Mouse (Mus musculus): ENCODE data around the gene Dao.

- TF ChIP-seq CTCF (IDR thresholded peaks at IDR 0.05) (peak; percentile 30), POLR2A (IDR thresholded peaks at IDR 0.05; ENCODE audit: insufficient read depth, low read depth, low read length) (peak; percentile 54; the same call in 1 of the 2 replicates), EP300 (IDR thresholded peaks at IDR 0.05; ENCODE audit: insufficient read depth, low read depth, low read length) (0 out of 2 replicates have a peak, but pooled peaks have one; percentile 30)
Observed at GRCm38 (mm10) chr5:113993487-113994465, 9.7 kb upstream of the Dao start, which contains the start of gene Ssh1.
